Mouse (Mus musculus) neural tube, embryonic 11.5 days (tissue): ENCODE measurements around the gene Polr1d. TPM values are rescaled to one million over a fixed set of nuclear protein-coding genes. Genes with fewer than 3 reads are reported as not detected.

Experiments
- ATAC-seq: fragments of 200-750 bp; cut with Nextera tagmentation; 2 replicates; pipeline ENCODE4 v1.8.0; 2017; ENCODE audit warnings: moderate number of reproducible peaks, mild to moderate bottlenecking, moderate TSS enrichment, moderate library complexity; ENCODE audit not compliant: insufficient read depth, low FRiP score, low TSS enrichment
- DNase-seq: peaks from one replicate; pipeline ENCODE4 v3.0.0-alpha.2; 2015; ENCODE audit warnings: low spot score
- H3K27ac ChIP-seq: fragments of 300-500 bp; sonication (generic); 2 replicates; pipeline ENCODE4 v1.5.1; 2014; ENCODE audit warnings: low read depth, mild to moderate bottlenecking, low read length
- H3K27me3 ChIP-seq: fragments of 300-500 bp; sonication (generic); 2 replicates; pipeline ENCODE4 v1.6.1; 2014; ENCODE audit warnings: mild to moderate bottlenecking, low read length, mixed read lengths; ENCODE audit not compliant: control insufficient read depth, insufficient read depth
- H3K36me3 ChIP-seq: fragments of 300-500 bp; sonication (generic); 2 replicates; pipeline ENCODE4 v1.6.1; 2014; ENCODE audit warnings: mild to moderate bottlenecking, low read length, moderate library complexity, mixed read lengths; ENCODE audit not compliant: control insufficient read depth, insufficient read depth
- H3K4me1 ChIP-seq: fragments of 300-500 bp; sonication (generic); 2 replicates; pipeline ENCODE4 v1.6.1; 2014; ENCODE audit warnings: low read length, mixed read lengths; ENCODE audit not compliant: control insufficient read depth, insufficient read depth
- H3K4me2 ChIP-seq: fragments of 300-500 bp; sonication (generic); 2 replicates; pipeline ENCODE4 v1.6.1; 2014; ENCODE audit warnings: low read depth, mild to moderate bottlenecking, moderate library complexity
- H3K4me3 ChIP-seq: fragments of 300-500 bp; sonication (generic); 2 replicates; pipeline ENCODE4 v1.5.1; 2014; ENCODE audit warnings: low read depth, low read length
- H3K9ac ChIP-seq: fragments of 300-500 bp; sonication (generic); 2 replicates; pipeline ENCODE4 v1.6.1; 2014; ENCODE audit warnings: mild to moderate bottlenecking, low read length
- H3K9me3 ChIP-seq: fragments of 300-500 bp; sonication (generic); 2 replicates; pipeline ENCODE4 v1.6.1; 2016; ENCODE audit warnings: low read length; ENCODE audit not compliant: control insufficient read depth
- WGBS: fragments of 180-500 bp; shearing (Covaris S2); extraction: QIAGEN DNeasy Blood & Tissue Kit; methylation state at CpG from one replicate; pipeline ENCODE4 v1.1.7; 2014; 5-methylcytosine and 5-hydroxymethylcytosine counted together
- polyA plus RNA-seq: library from polyadenylated mRNA; unstranded; fragments of >200 nt; fragmentation: Nextera tagmentation; extraction: Ambion mirVana; gene quantifications from 2 replicates; pipeline ENCODE4 v1.2.1, GENCODE M21; 2014

The Polr1d gene
- polyA plus RNA-seq, 1 experiment from 2014 or later: 106 TPM

DNA sequence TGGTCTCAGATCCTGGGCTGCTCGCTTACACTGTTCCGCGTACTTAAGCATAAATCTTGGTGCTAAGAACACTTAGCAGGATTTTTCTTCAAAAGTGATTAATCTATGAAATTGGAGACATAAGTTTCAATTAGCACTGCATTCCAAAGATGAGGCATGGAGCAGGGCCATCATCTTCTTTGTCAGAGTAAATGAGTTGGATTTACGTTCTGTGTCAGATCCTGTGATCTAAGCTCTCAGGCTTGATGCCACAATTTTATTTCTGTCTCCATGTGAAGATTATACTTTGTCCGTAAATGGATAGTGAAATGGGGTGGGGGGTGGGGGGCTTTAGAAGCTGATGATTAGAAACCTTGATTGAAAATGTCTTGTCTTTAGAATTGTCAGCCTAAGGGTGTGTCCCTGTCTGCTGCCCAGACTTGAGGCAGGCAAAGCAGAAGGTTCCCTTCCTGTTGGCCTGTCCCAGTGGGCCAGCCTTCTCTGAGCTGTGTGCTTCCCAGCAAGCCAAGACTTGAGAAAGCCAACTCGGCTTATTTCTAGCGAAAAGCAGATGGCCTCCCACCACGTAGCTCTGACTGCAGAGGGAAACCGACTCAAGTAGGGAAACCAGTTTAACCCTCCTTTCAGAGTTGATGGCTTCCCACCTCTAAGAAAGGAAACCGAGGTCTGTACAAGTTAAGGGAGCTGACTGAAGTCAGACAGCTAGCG lies 13.6 kb downstream of the Polr1d start:
- H3K9me3 ChIP-seq: no peaks in the 10 kb centered on the region
- no peaks in the 10 kb centered on the region for H3K4me1 ChIP-seq
- no peak for DNase-seq
- no peak overlapping the region for H3K4me2 ChIP-seq
- H3K36me3 ChIP-seq: no peaks in the 10 kb centered on the region
- H3K4me3 ChIP-seq: no peak overlapping the region
- WGBS: 82% methylated on average over 11 of the region's 11 CpGs
- no peak for ATAC-seq
- H3K27ac ChIP-seq: no peak overlapping the region
- no peak overlapping the region for H3K9ac ChIP-seq
- H3K27me3 ChIP-seq: no peaks in the 10 kb centered on the region

DNA sequence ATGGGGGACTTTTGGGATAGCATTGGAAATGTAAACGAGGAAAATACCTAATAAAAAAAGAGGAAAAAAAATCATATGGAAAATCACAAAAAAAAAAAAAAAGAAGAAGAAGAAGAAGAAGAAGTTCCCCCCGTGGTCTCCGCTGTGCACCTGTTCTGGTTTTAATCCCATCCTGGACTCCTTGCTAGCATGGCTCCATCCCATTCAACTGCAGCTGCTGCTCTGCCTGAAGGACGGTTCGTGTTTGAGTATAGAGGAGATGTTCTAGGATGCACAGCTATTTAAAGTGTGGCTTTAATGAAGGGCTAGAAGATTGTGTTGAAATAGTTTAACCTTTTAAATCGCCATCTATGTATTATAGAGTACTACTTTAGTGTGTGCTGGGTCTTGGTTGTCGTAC lies 15.6 kb downstream of the Polr1d start:
- WGBS: 97% methylated on average over 7 of the region's 7 CpGs
- Histone ChIP-seq H3K9ac (no peak overlapping the region), H3K36me3 (no peaks in the 10 kb centered on the region), H3K4me2 (no peak overlapping the region), H3K9me3 (no peaks in the 10 kb centered on the region), H3K4me1 (no peaks in the 10 kb centered on the region), H3K27me3 (no peaks in the 10 kb centered on the region), H3K27ac (no peak overlapping the region), H3K4me3 (no peak overlapping the region)
- DNase-seq (no peak), ATAC-seq (no peak)

DNA sequence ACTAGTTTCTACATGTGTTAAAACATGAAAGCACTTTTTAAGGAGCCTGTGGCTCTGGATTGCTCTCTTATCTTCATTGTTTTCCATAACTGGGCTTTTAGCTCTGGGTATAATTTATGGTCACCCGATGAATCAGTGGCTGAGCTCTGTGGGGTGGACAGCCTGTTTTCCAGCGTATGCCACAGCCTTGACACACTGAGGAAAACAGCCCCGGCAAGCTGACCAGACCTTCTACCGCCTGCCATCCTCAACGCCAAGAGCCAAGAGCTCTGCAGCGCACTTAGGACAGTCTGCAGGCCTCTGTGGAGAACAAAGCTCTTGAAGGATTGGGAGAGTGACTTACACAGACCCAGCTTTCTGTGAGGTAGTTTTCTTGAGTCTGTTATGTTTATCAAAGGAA lies 17.4 kb downstream of the Polr1d start:
- no peaks in the 10 kb centered on the region for H3K36me3 ChIP-seq
- H3K4me1 ChIP-seq: no peaks in the 10 kb centered on the region
- no peak overlapping the region for H3K4me2 ChIP-seq
- no peak overlapping the region for H3K9ac ChIP-seq
- H3K27me3 ChIP-seq: no peaks in the 10 kb centered on the region
- H3K9me3 ChIP-seq: no peaks in the 10 kb centered on the region
- DNase-seq: no peak
- H3K27ac ChIP-seq: no peak overlapping the region
- no peak for ATAC-seq
- no peak overlapping the region for H3K4me3 ChIP-seq
- WGBS: 86% methylated on average over 6 of the region's 6 CpGs

DNA sequence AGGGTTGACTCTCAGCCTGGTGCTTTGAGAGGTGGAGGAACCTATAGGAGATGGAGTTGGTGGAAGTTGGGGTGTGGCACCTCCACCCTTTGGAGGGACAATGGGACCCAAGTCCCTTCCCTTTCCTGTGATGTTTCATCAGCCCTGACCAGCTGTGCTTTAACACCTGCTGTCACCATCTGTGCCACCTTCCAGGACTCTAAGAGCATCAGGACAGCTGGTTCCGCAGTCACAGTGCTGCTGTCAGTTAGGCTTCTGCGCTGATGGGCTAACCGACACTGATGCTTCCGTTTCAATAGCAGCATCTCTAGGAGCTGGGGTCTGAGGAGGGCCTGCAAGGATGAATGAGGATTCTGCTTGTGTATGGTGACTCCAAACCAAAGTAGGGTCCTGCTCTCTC lies 19.7 kb downstream of the Polr1d start:
- no peaks in the 10 kb centered on the region for H3K36me3 ChIP-seq
- H3K4me2 ChIP-seq: no peak overlapping the region
- H3K27me3 ChIP-seq: no peaks in the 10 kb centered on the region
- H3K4me1 ChIP-seq: no peaks in the 10 kb centered on the region
- 95% methylated on average over 4 of the region's 4 CpGs for WGBS
- H3K9ac ChIP-seq: no peak overlapping the region
- H3K27ac ChIP-seq: no peak overlapping the region
- ATAC-seq (no peak), DNase-seq (no peak)
- H3K9me3 ChIP-seq: no peaks in the 10 kb centered on the region
- H3K4me3 ChIP-seq: no peak overlapping the region

DNA sequence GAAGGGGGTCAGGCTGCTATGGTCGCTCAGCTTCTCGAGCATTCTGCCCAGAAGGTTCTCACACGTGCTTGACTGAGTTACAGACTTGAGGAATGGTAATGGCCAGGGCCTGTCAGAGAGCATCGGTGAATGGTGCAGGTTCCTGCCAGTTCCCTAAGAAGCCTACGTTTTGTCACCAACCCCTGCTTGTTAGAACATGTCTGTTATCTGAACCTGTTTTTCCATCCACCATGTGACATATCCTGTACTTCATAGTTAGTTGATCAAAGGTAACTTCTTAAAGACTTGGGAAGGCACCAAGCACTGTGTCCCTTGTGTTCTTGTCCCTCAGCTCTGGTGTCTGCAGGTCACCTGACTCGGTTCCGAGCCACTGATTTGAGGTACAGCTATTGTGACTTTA lies 21.8 kb downstream of the Polr1d start:
- Histone ChIP-seq H3K4me2 (no peak overlapping the region), H3K4me1 (no peaks in the 10 kb centered on the region), H3K9ac (no peak overlapping the region), H3K36me3 (peaks cover 2% of the 10 kb centered on the region; the same call in 1 of the 2 replicates), H3K27me3 (no peaks in the 10 kb centered on the region), H3K9me3 (no peaks in the 10 kb centered on the region), H3K27ac (no peak overlapping the region), H3K4me3 (no peak overlapping the region)
- WGBS: 86% methylated on average over 7 of the region's 7 CpGs
- ATAC-seq (no peak), DNase-seq (no peak)

DNA sequence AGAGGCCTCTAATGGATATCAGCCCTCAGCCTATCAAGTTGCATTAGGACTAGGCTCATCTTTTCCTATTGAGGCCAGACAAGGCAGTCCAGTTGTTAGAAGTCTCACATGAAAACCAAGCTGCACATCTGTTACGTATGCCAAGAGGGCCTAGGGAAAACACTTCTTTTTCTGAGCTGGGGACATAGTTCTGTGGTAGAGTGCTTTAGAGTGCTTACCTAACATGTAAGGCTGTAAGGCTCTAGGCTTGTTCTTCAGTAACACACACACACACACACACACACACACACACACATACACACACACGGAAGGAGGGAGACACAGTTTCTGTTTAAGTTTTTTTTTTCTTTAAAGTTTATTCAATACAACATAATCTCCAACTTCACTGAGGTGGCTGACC lies 23.3 kb downstream of the Polr1d start:
- no peak for ATAC-seq
- H3K9ac ChIP-seq: no peak overlapping the region
- H3K36me3 ChIP-seq: peaks cover 2% of the 10 kb centered on the region; the same call in 1 of the 2 replicates
- H3K9me3 ChIP-seq: no peaks in the 10 kb centered on the region
- WGBS: 85% methylated on average over 2 of the region's 2 CpGs
- H3K27ac ChIP-seq: no peak overlapping the region
- DNase-seq: no peak
- H3K4me3 ChIP-seq: no peak overlapping the region
- H3K4me1 ChIP-seq: no peaks in the 10 kb centered on the region
- H3K27me3 ChIP-seq: no peaks in the 10 kb centered on the region
- no peak overlapping the region for H3K4me2 ChIP-seq

DNA sequence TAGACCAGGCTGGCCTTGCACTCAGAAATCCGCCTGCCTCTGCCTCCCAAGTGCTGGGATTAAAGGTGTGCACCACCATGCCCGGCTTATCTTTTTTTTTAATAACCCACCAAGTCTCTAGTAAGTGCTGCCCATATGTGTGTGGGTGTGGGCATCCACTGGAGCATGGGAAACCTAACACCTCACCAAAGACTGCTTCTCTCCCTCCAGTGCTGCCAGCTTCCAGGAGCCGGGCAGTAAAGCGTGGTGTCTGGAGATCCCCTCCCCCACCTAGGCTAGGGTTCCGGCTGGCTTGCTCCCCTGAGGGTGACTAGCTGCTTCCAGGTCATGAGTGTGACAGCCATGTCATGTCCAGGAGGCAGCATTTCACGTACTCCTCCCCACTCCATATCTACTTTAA lies 25.4 kb downstream of the Polr1d start:
- no peak overlapping the region for H3K4me2 ChIP-seq
- H3K4me1 ChIP-seq: no peaks in the 10 kb centered on the region
- DNase-seq (no peak), ATAC-seq (no peak)
- no peak overlapping the region for H3K9ac ChIP-seq
- no peaks in the 10 kb centered on the region for H3K9me3 ChIP-seq
- WGBS: 71% methylated on average over 6 of the region's 6 CpGs
- no peak overlapping the region for H3K4me3 ChIP-seq
- H3K27me3 ChIP-seq: no peaks in the 10 kb centered on the region
- H3K36me3 ChIP-seq: peaks cover 2% of the 10 kb centered on the region; the same call in 1 of the 2 replicates
- H3K27ac ChIP-seq: no peak overlapping the region

DNA sequence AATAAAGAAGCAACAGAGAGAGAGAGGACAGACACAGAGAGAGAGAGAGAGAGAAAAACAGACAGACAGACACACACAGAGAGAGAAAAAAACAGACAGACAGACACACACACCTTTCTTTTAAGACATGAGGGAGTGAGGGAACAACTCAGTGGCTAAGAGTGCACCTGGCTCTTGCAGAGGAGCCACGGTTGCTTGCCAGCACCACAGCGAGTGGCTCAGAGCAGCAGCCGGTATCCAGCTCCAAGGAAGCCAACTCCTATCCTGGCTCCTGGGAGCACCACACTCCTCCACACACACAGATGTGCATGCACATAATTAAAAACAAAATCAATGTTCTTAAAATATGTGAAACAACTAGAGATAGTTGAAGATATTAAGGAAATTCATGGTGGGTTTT lies 30.4 kb downstream of the Polr1d start:
- 97% methylated on average over 3 of the region's 3 CpGs for WGBS
- ATAC-seq: no peak
- Histone ChIP-seq H3K4me2 (no peak overlapping the region), H3K36me3 (peaks cover 4% of the 10 kb centered on the region), H3K9ac (no peak overlapping the region), H3K9me3 (no peaks in the 10 kb centered on the region), H3K4me3 (no peak overlapping the region), H3K27ac (no peak overlapping the region), H3K27me3 (no peaks in the 10 kb centered on the region), H3K4me1 (no peaks in the 10 kb centered on the region)
- no peak for DNase-seq

DNA sequence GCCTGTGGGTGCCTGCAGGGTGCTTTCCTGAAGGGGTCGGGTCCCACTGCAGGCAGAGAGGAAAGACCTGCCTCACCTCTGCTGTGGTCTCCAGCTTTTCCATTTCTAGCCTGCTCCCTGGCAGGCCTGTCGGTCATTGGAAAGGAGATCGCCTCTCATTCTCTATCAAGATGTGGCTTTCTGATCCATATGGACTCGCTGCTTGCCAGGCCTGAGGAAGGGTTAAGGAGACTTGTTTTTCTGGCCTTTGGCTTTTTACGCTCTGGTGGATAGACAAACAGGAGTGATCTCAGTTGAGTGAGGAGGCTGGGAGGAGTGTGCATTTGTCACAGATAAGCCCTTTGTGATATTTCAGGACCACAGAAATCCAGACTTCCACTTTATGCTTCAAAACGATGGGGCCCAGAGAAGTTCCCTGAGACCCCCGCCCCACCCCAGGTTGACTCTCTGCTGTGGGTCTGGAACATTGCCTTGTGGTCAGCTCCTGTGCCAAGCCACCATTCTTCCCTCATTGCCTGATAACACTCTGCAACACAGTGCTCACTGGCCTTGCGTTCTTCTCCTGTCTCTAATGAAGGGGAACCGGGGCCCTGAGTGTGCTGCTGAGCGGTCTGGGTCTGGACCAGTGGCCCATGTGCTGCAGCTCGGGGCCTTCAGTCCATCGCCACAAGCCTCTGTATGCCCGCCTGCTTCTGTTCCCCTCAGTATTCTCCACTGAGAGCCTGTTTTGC lies 32.2 kb downstream of the Polr1d start:
- no peaks in the 10 kb centered on the region for H3K9me3 ChIP-seq
- DNase-seq (no peak), ATAC-seq (no peak)
- WGBS: 78% methylated on average over 13 of the region's 13 CpGs
- H3K4me2 ChIP-seq: no peak overlapping the region
- no peaks in the 10 kb centered on the region for H3K27me3 ChIP-seq
- no peaks in the 10 kb centered on the region for H3K4me1 ChIP-seq
- H3K36me3 ChIP-seq: peaks cover 6% of the 10 kb centered on the region
- H3K27ac ChIP-seq: no peak overlapping the region
- H3K4me3 ChIP-seq: no peak overlapping the region
- H3K9ac ChIP-seq: no peak overlapping the region
